Mouse (Mus musculus): Measurements from ENCODE around the gene Phf5a. TPM values are rescaled to one million over a fixed set of nuclear protein-coding genes. Genes with fewer than 3 reads are reported as not detected.
A peak's percentile ranks its signal among the peaks of the same experiment; 100 is the strongest.

The Phf5a gene
- total RNA-seq, 1 experiment: 157 TPM

GRCm38 (mm10) chr15:81858138-81858516 lies 13.6 kb downstream of the Phf5a start:
- H3K9ac ChIP-seq (ENCODE audit: insufficient read depth, low read depth, low read length, poor library complexity, severe bottlenecking): peak overlapping the region; percentile 88
- in situ Hi-C loops (cut with MboI; ENCODE audit: low sequenced_read_pairs in 2 of 2, unreplicated experiment in 2 of 2): no loop called here

GRCm38 (mm10) chr15:81857724-81858116 lies 14.0 kb downstream of the Phf5a start:
- Histone ChIP-seq H3K9me3 (ENCODE audit: control insufficient read depth, insufficient read depth, low read depth, low read length) (no peaks in the 10 kb centered on the region), H3K36me3 (ENCODE audit: control insufficient read depth, insufficient read depth, low read length, poor library complexity, severe bottlenecking) (no peaks in the 10 kb centered on the region), H3K4me1 (ENCODE audit: control insufficient read depth in 2 of 2, insufficient read depth in 2 of 2, low read length in 2 of 2, poor library complexity in 1 of 2) (peaks cover 0 to 8% of the 10 kb centered on the region in 2 experiments; a peak in 2 of 4 replicates), H3K27ac (ENCODE audit: insufficient read depth, low read depth, low read length, poor library complexity, severe bottlenecking) (no peak overlapping the region), H3K9ac (ENCODE audit: insufficient read depth, low read depth, low read length, poor library complexity, severe bottlenecking) (peak overlapping the region; percentile 88), H3K4me3 (ENCODE audit: insufficient read depth in 1 of 2, low read depth in 1 of 2, low read length in 2 of 2, poor library complexity in 1 of 2, severe bottlenecking in 1 of 2) (peak overlapping the region; percentile 84 to 85)
- DNase-seq (ENCODE audit: low read depth, low spot score): no peak
- TF ChIP-seq MAFK (IDR thresholded peaks at IDR 0.05; ENCODE audit: insufficient read depth, low read depth, low read length): no peak
- no peak for TF ChIP-seq CHD2 (IDR thresholded peaks at IDR 0.05; ENCODE audit: low read depth, low read length)
- TF ChIP-seq HCFC1 (IDR thresholded peaks at IDR 0.05; ENCODE audit: borderline replicate concordance, insufficient read depth, low read length): no peak
- TF ChIP-seq ZC3H11A (IDR thresholded peaks at IDR 0.05; ENCODE audit: borderline replicate concordance, low read depth, low read length): no peak
- no peak for TF ChIP-seq ZNF384 (IDR thresholded peaks at IDR 0.05; ENCODE audit: low read depth, low read length)
- in situ Hi-C loops (cut with MboI; ENCODE audit: low sequenced_read_pairs in 2 of 2, unreplicated experiment in 2 of 2): no loop called here

More at GRCm38 (mm10) chr15:81858138-81858516, 13.6 kb downstream of the Phf5a start:
- Histone ChIP-seq H3K4me1 (ENCODE audit: control insufficient read depth in 2 of 2, insufficient read depth in 2 of 2, low read length in 2 of 2, poor library complexity in 1 of 2) (peaks cover 0 to 8% of the 10 kb centered on the region in 2 experiments; a peak in 2 of 4 replicates), H3K27ac (ENCODE audit: insufficient read depth, low read depth, low read length, poor library complexity, severe bottlenecking) (no peak overlapping the region), H3K36me3 (ENCODE audit: control insufficient read depth, insufficient read depth, low read length, poor library complexity, severe bottlenecking) (no peaks in the 10 kb centered on the region), H3K4me3 (ENCODE audit: insufficient read depth in 1 of 2, low read depth in 1 of 2, low read length in 2 of 2, poor library complexity in 1 of 2, severe bottlenecking in 1 of 2) (peak overlapping the region; percentile 84 to 85), H3K9me3 (ENCODE audit: control insufficient read depth, insufficient read depth, low read depth, low read length) (no peaks in the 10 kb centered on the region)
- TF ChIP-seq HCFC1 (IDR thresholded peaks at IDR 0.05; ENCODE audit: borderline replicate concordance, insufficient read depth, low read length) (peak; percentile 74; the same call in 1 of the 2 replicates), CHD2 (IDR thresholded peaks at IDR 0.05; ENCODE audit: low read depth, low read length) (peak; percentile 85), ZNF384 (IDR thresholded peaks at IDR 0.05; ENCODE audit: low read depth, low read length) (no peak)
- peak; percentile 69 for DNase-seq (ENCODE audit: low read depth, low spot score)

- H3K9ac ChIP-seq (ENCODE audit: insufficient read depth, low read depth, low read length, poor library complexity, severe bottlenecking): peak overlapping the region; percentile 88
- no peaks in the 10 kb centered on the region for H3K9me3 ChIP-seq (ENCODE audit: control insufficient read depth, insufficient read depth, low read depth, low read length)
- no peaks in the 10 kb centered on the region for H3K36me3 ChIP-seq (ENCODE audit: control insufficient read depth, insufficient read depth, low read length, poor library complexity, severe bottlenecking)
- no peak for DNase-seq (ENCODE audit: low read depth, low spot score)
- TF ChIP-seq ZNF384 (IDR thresholded peaks at IDR 0.05; ENCODE audit: low read depth, low read length) (no peak), ZC3H11A (IDR thresholded peaks at IDR 0.05; ENCODE audit: borderline replicate concordance, low read depth, low read length) (no peak), MAFK (IDR thresholded peaks at IDR 0.05; ENCODE audit: insufficient read depth, low read depth, low read length) (no peak), CHD2 (IDR thresholded peaks at IDR 0.05; ENCODE audit: low read depth, low read length) (no peak), HCFC1 (IDR thresholded peaks at IDR 0.05; ENCODE audit: borderline replicate concordance, insufficient read depth, low read length) (no peak)
- peaks cover 0 to 8% of the 10 kb centered on the region in 2 experiments; a peak in 2 of 4 replicates for H3K4me1 ChIP-seq (ENCODE audit: control insufficient read depth in 2 of 2, insufficient read depth in 2 of 2, low read length in 2 of 2, poor library complexity in 1 of 2)
- H3K4me3 ChIP-seq (ENCODE audit: insufficient read depth in 1 of 2, low read depth in 1 of 2, low read length in 2 of 2, poor library complexity in 1 of 2, severe bottlenecking in 1 of 2): peak overlapping the region; percentile 84 to 85
- in situ Hi-C loops (cut with MboI; ENCODE audit: low sequenced_read_pairs in 2 of 2, unreplicated experiment in 2 of 2): no loop called here
- no peak overlapping the region for H3K27ac ChIP-seq (ENCODE audit: insufficient read depth, low read depth, low read length, poor library complexity, severe bottlenecking)
Observed at GRCm38 (mm10) chr15:81856938-81857723, 14.6 kb downstream of the Phf5a start.

- TF ChIP-seq HCFC1 (IDR thresholded peaks at IDR 0.05; ENCODE audit: borderline replicate concordance, insufficient read depth, low read length) (peak; percentile 94), MAFK (IDR thresholded peaks at IDR 0.05; ENCODE audit: insufficient read depth, low read depth, low read length) (no peak)
- in situ Hi-C loops (cut with MboI; ENCODE audit: low sequenced_read_pairs in 2 of 2, unreplicated experiment in 2 of 2): no loop called here
- H3K36me3 ChIP-seq (ENCODE audit: control insufficient read depth, insufficient read depth, low read length, poor library complexity, severe bottlenecking): no peaks in the 10 kb centered on the region
- DNase-seq (ENCODE audit: low read depth, low spot score): peak; percentile 79
- peaks cover 0 to 9% of the 10 kb centered on the region in 2 experiments; a peak in 2 of 4 replicates for H3K4me1 ChIP-seq (ENCODE audit: control insufficient read depth in 2 of 2, insufficient read depth in 2 of 2, low read length in 2 of 2, poor library complexity in 1 of 2)
- peak overlapping the region; percentile 84 to 85 for H3K4me3 ChIP-seq (ENCODE audit: insufficient read depth in 1 of 2, low read depth in 1 of 2, low read length in 2 of 2, poor library complexity in 1 of 2, severe bottlenecking in 1 of 2)
- H3K9ac ChIP-seq (ENCODE audit: insufficient read depth, low read depth, low read length, poor library complexity, severe bottlenecking): peak overlapping the region; percentile 76
- H3K9me3 ChIP-seq (ENCODE audit: control insufficient read depth, insufficient read depth, low read depth, low read length): no peaks in the 10 kb centered on the region
- no peak overlapping the region for H3K27ac ChIP-seq (ENCODE audit: insufficient read depth, low read depth, low read length, poor library complexity, severe bottlenecking)
Observed at GRCm38 (mm10) chr15:81856030-81856790, 15.5 kb downstream of the Phf5a start.
